Mouse (Mus musculus): ENCODE measurements around the gene Gba.

DNA sequence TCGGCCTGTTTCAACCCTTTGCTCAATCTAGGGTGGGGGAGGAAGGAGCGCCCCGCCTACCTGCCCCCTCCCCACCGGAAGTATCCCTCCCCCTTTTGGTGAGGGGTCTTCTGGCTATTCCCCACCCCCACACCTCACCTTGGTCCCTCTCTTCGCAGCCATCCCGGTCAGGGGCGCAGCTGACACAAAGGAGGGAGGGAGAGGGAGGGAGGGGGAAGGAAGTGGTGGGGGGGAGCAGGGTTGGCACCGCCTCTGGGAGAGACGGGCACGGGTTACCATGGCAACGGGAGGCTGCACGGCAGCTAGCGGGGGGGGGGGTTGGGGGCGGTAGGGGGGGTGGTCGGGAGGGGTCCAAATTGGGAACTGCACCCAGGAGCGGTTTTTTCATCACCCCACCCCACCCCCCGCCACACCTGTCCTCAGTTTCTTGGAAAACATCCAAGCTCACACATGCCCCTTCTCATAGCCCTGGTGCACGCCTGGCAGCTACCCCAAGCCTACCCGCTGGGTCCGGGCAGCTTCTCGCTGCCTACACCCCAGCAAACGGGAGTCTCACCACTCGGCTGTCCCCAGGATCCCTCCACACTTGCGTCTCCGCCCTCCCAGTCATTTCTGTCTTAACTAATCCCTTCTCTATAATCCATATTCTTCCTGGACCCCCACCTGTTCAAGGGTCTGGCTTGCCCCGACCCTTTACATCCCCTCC is 42.4 kb downstream of the Gba start:
- TF ChIP-seq POLR2A (IDR thresholded peaks at IDR 0.05; ENCODE audit: borderline replicate concordance, insufficient read depth, low read length) (peak; percentile 1; the same call in 1 of the 2 replicates), CTCF (IDR thresholded peaks at IDR 0.05; ENCODE audit: borderline replicate concordance, insufficient read depth, low read depth, low read length) (no peak)

Data from cerebellum, adult 2 months (tissue).